Mouse (Mus musculus) ZHBTc4 (cell line): ENCODE data around the gene Ankrd31.
A peak's percentile ranks its signal among the peaks of the same experiment; 100 is the strongest.

Experiments
- DNase-seq: peaks from one replicate; pipeline ENCODE4 v3.0.0-alpha.2; 2011; ENCODE audit warnings: low read depth, low spot score

Ankrd31 gene

DNA sequence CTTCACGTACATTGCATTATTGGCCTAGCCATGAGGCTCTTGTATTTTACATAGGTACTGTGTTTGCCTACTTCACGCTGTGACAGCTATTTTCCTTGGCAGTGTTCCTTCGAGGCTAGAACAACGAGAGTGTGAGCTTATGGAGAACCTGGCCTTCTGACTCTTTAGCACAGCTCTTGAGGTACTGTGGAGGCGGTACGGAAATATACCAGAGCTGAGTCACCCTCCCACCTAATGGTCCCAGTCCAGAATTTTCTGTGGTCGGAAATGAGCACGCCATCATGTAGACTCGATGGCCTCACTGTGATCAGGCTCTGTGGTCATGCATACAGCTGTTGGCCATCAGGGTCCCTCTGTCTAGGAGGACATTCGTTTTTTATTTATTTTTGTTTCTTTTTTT lies 191.6 kb downstream of the Ankrd31 start:
- no peak for DNase-seq

DNA sequence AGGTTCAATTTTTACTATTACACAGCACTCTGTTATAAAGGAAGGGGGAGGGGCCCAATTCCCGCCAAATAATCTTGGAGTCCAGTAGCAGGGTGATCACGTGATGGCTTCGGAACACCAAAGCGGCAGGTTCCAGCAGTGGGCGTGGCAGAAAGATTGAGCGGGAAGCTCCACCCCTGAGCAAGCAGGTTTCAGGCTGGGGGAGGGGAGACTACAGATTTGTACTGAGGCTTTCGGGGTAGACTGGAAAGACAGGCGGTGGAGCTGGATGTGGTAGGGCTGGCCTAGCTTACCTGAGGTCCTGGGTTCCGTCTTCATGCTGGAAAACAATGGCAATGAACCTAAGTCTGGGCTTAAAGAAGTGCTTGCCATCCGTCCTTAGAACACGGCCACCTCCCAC lies 193.4 kb downstream of the Ankrd31 start:
- peak; percentile 63 for DNase-seq

DNA sequence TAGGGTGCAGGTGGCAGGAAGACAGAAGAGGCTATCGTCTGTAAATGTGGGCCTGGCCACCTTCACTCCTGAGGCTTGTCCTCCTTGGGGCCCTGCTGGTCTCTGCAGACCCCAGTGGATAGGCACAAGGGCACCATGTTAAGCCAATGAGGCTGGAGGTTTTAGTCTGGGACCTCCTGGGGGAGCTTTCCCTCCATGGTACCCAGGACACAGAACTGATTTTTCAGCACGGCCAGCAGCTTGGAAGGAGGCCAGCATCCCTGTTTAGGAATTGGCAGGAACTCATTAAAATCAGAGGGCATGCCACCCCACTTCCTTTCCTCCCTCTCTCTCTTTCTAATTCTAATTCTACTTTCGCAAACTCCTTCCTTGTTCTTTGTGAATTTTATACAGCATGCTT lies 195.5 kb downstream of the Ankrd31 start:
- no peak for DNase-seq

DNA sequence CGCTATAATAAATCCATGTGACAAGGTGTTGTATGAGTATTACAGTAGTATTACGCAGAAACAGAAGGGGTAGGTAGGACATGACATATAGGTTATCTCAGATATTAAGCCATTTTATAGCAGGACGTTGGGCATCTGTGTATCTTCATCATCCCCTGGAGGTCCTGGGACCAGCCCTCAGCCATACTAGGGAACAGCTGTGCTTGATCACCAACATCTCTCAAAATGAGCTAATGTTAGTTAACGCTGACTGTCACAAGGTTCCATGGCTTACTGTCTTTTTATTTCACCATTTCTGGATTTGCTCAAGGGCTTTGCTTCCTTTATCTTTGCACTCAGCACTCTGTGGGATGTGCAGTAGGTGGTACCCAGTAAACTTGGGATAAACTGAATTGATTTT lies 197.7 kb downstream of the Ankrd31 start:
- DNase-seq, result no peak

DNA sequence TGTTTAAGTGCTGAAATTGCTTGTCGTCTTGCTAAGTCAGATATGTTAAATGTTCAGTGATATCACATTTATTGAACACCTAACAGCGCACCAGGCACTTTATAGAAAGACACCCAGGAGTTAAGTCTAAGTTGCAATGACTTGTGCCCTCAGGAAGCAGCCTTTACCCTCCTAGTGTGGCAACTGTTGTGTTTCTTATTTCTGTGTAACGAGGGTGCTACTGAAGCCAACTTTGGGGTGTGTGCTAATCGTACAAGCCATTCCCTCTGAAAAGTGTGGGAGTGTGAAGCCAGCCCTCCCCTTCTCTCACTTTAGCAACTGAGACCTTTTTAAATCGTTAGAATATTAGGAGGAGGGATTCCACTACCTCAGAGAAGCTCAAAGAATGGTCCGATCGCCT lies 199.7 kb downstream of the Ankrd31 start:
- DNase-seq, result no peak

DNA sequence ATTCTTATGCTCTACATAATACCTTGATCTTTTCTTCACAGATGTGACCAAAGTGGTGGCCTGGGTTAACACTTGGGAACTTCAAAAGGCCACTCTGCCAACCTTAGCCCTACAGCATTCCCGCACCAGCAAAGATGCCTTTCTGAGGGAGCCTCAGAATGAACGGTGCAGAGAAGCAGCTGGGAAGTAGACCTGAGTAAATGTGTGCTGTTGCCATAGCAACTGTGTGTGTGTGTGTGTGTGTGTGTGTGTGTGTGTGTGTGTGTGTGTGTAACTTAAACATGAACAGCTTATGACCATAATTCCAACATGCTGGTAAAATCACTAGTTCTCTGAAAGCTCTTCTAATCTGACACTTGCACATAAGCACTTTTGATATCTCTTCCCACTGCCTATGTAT lies 203.8 kb downstream of the Ankrd31 start:
- DNase-seq, result no peak

DNA sequence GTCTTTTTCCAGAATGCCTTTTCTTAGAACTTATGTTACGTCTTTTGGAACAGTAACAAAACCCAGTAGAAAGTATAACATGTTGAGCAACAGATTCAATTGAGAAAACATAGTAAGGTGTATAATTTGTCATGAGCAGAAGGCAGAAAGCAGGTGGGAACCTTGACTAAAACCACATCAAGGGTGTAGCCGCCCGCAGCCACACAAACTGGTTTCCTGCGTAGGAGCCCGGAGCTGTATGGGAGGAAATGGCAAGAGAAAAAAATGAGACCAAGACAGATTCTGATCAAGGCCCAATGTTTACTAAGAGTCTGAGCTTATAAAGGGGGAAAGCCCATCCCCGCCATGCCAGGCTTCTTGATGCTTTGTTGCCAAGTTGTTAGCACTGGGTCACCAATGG lies 208.4 kb downstream of the Ankrd31 start:
- no peak for DNase-seq
